Mouse (Mus musculus): ENCODE results near the gene Sfxn2.

GRCm38 (mm10) chr19:46625519-46625918 is 52.4 kb downstream of the Sfxn2 start:
- TF ChIP-seq POLR2A (IDR thresholded peaks at IDR 0.05; ENCODE audit: control insufficient read depth in 1 of 2, insufficient read depth in 1 of 2, low read depth in 1 of 2, low read length in 2 of 2, poor library complexity in 1 of 2) = no peak
- no peak for TF ChIP-seq CTCF (IDR thresholded peaks at IDR 0.05 in 2 of 3, conservative IDR thresholded peaks at IDR 0.05 in 1 of 3; ENCODE audit: control insufficient read depth in 1 of 3, insufficient read depth in 1 of 3, low read depth in 2 of 3, low read length in 3 of 3, poor library complexity in 1 of 3, severe bottlenecking in 1 of 3)
- no peak for TF ChIP-seq RCOR1 (IDR thresholded peaks at IDR 0.05; ENCODE audit: low read depth, low read length)
- TF ChIP-seq ZC3H11A (IDR thresholded peaks at IDR 0.05; ENCODE audit: low read depth, low read length) = no peak
- no peak for TF ChIP-seq UBTF (IDR thresholded peaks at IDR 0.05; ENCODE audit: borderline replicate concordance, insufficient read depth, low read depth, low read length)
- TF ChIP-seq GABPA (IDR thresholded peaks at IDR 0.05; ENCODE audit: low read depth, low read length) = no peak
- no peak for TF ChIP-seq MAFK (IDR thresholded peaks at IDR 0.05; ENCODE audit: borderline replicate concordance, low read depth, low read length)
- no peak for TF ChIP-seq MXI1 (IDR thresholded peaks at IDR 0.05; ENCODE audit: low read depth, low read length)
- TF ChIP-seq MEF2A (IDR thresholded peaks at IDR 0.05; ENCODE audit: extremely low read depth, insufficient replicate concordance, low read depth, low read length, poor library complexity, severe bottlenecking) = no peak
- no peak for TF ChIP-seq ZMIZ1 (IDR thresholded peaks at IDR 0.05; ENCODE audit: low read depth, low read length)
- no peak for TF ChIP-seq ZNF384 (IDR thresholded peaks at IDR 0.05; ENCODE audit: low read depth, low read length)
- no peak for TF ChIP-seq MAX (IDR thresholded peaks at IDR 0.05; ENCODE audit: low read length)
- no peak for TF ChIP-seq CHD1 (IDR thresholded peaks at IDR 0.05; ENCODE audit: low read depth, low read length)

Data from MEL (cell line).